Mouse (Mus musculus): ENCODE results near the gene Bicd1. TPM values are rescaled to one million over a fixed set of nuclear protein-coding genes. Genes with fewer than 3 reads are reported as not detected.

Gene Bicd1
- polyA plus RNA-seq, 1 experiment from 2014 or later, result 41.7 TPM

Small RNA genes within 50 kb of the gene (microRNA-seq; reads per million reads assigned to microRNA genes)
- gene Gm24307, result not detected

Other genes starting within 250 kb of the Bicd1 start
- 100 and 108 TPM in 2 replicates for gene Amn1, start 220.2 kb upstream of the Bicd1 start, polyA plus RNA-seq (2015; fragmentation: Nextera tagmentation; extraction: Ambion mirVana)
- 34.8 and 41.3 TPM in 2 replicates for gene Resf1, start 99.5 kb upstream of the Bicd1 start, polyA plus RNA-seq (2015; fragmentation: Nextera tagmentation; extraction: Ambion mirVana)

Measured in forebrain, embryonic 16.5 days (tissue).